Mouse (Mus musculus) yolk sac, embryonic 10.5 days (tissue): ENCODE measurements around the gene Ngrn.

Experiments
- DNase-seq: peaks from one replicate; pipeline ENCODE4 v3.0.0-alpha.2; 2017; ENCODE audit warnings: low spot score

The Ngrn gene

GRCm38 (mm10) chr7:80260625-80261371 lies at the start of gene Ngrn:
TSS of gene Ngrn (plus strand) at chr7:80261215.
- peak; percentile 90 for DNase-seq

DNA sequence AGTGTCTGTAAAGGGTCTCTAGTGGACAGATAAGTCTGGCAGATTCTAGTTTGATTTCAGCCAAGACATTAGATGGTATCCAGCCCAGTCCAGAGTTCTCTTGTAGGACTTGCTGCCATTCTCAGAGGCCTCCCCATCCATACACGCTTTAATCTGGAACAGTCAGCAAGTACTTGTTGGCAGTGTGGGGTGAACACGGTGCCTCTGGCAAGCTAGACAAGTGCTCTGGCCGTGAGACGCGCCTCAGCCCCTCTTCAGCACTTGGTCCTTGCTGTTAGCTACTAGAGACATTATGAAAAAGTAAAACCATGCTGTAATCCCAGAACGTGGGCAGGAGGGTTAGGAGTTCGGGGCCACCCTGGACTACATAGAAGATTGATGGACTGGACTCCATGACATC lies 47.4 kb upstream of the Ngrn start:
- no peak for DNase-seq

- no peak for DNase-seq
Observed at GRCm38 (mm10) chr7:80214459-80214858, 46.6 kb upstream of the Ngrn start.

- peak; percentile 45 for DNase-seq
Observed at GRCm38 (mm10) chr7:80215398-80215797, 45.6 kb upstream of the Ngrn start.

GRCm38 (mm10) chr7:80216566-80216965 lies 44.4 kb upstream of the Ngrn start:
- no peak for DNase-seq

DNA sequence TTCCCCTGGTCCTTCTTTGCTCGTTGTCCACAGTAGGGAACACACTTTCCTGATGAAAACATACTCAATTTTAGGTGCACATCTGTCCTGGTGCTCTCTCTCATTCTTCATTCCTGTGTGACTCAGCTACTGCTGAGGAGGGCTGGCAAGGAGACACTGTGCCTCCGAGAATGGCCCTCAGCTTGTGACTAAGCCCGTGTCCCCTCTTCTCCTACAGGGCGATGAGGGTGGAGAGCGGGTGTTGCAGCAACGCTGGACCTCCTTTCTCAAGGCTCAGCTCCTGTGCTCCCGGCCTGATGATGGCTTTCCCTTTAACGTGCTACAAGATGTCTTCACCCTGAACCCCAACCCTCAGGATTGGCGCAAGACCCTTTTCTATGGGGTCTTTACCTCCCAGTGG lies 42.3 kb upstream of the Ngrn start:
- no peak for DNase-seq

DNA sequence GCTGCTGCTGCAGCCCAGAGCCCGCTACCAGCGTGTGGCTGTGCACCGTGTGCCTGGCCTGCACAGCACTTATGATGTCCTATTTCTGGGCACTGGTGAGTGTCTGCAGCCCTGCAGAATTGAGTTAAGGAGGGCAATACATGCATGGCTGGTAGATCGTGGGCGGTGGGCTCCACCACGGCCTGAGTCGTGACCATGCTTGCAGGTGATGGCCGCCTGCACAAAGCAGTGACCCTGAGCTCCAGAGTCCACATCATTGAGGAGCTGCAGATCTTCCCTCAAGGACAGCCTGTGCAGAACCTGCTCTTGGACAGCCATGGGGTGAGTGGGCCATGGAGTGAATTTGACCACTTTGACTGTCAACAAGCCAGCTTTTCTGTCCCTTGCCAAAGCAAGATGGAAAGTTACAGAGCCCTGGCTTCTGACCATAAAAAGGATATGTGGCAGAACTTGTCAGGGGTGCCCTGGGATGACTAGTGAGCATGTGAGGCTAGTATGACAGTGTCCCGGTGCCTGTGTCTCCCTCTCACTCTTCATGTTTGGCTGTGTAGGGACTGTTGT lies 40.7 kb upstream of the Ngrn start:
- no peak for DNase-seq

DNA sequence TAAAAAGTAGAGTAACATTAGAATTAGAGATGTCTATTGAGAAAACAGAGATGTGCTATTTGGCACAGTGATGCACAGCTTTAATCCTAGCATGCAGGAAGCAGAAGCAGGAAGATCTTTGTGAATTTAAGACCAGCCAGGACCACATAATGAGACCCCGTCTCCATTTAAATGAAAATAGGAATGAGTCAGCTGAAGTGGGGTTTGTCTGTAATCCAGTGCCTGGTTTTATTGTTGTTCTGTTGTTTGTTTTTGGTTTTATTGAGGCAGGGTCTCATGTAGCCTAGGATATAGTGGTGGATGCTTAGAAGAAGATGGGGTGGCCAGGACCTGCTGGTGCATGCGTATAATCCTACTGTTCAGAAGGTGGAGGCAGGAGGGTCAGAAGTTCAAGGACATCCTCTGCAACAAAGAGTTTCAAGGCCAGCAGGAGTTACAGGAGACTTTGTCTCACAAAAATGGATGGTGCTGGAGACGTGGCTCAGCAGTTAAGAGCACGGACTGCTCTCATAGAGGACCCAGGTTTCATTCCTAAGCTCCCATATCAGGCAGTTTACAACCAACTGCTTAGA lies 39.8 kb upstream of the Ngrn start:
- no peak for DNase-seq

GRCm38 (mm10) chr7:80227065-80227464 lies 34.0 kb upstream of the Ngrn start:
- no peak for DNase-seq

GRCm38 (mm10) chr7:80230196-80230595 lies 30.8 kb upstream of the Ngrn start:
- DNase-seq, result no peak

- peak; percentile 86 for DNase-seq
Observed at GRCm38 (mm10) chr7:80231971-80232488, 29.0 kb upstream of the Ngrn start.

DNA sequence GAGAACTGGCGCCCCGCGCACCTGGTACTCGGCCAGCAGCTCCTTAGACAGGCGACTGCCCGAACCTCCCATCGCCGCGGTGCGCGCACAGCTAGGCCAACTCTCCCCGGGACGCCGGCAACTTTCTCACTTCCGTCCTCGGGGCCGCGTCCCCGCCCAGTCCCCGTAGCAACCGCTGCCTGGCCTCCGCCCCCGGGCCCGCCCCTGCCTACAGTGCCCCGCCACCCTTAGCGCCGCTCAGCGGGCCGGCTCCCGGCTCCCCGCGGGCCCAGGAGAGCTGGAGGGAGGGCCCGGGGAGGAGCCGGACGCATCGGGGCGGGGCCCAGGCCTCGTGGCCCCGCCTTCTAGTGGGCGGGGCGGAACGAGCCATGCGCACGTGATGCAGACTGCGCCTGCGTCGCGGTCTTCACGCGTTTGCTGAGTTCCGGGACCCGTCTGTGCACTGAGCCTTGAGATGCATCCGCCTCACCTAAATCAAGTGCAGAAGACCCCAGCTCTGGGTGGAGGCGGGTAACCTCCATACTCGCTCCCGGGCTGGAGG lies 28.5 kb upstream of the Ngrn start, which contains the start of the genes Cib1 and Gdpgp1:
Cib1 (minus strand) TSS at position 325 of the 541 bp plus-strand sequence.
Gdpgp1 (plus strand) TSS at position 377 of the 541 bp plus-strand sequence.
- DNase-seq, result peak; percentile 98

- no peak for DNase-seq
Observed at GRCm38 (mm10) chr7:80233799-80234198, 27.2 kb upstream of the Ngrn start.

DNA sequence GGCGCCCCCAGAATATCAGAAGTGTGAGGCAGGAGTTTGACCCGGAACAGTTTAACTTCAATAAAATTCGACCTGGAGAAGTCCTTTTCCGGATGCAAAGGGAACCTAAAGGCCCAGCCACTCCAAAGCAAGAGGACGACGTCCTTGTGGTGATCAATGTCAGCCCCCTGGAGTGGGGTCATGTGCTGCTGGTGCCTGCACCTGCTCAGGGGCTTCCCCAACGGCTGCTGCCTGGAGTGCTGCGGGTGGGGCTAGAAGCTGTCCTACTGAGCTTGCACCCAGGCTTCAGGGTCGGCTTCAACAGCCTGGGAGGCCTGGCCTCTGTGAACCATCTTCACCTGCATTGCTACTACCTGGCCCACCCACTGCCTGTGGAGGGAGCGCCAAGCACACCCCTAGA lies 22.5 kb upstream of the Ngrn start:
- no peak for DNase-seq

DNA sequence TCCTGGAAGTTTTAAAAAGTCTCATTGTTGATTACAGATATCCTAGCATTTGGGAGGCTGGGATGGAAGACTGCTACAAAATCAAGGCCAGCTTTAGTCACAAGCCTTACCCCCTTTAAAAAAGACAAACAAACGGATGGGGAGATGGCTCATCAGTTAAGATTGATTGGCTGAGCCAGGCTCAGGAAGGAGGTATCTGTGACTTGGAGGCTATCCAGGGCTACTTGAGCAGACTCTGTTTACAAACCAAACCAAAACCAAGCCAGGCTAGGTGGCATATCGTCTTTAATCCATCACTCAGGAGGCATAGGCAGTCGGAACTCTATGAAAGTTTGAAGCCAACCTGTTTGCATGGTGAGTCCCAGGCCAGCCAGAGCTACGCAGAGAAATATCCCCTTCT lies 19.4 kb upstream of the Ngrn start:
- no peak for DNase-seq

DNA sequence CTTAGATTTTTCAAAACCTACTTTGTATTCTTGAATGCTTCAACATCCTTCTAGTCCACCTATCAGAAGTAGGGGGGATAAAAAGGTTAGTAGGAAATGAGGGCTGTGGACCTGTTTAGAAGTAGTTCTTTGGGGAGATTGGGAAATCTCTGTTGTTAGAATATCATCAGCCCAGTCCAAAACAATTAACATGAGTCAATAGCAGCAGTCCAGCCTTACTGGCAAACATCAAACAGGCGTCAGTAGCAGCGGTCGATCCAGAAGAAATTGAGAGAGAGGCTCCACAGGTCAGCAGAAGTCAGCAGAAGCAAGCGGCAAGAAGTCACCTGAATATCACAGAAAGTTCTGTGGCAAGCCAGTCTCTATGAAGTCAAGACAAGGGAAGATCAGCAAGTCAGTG lies 16.2 kb upstream of the Ngrn start:
- no peak for DNase-seq

- peak; percentile 97 for DNase-seq
Observed at GRCm38 (mm10) chr7:80246148-80246721, 14.8 kb upstream of the Ngrn start, which contains the start of gene Ttll13. TSS of gene Ttll13 (plus strand) at chr7:80246376.

DNA sequence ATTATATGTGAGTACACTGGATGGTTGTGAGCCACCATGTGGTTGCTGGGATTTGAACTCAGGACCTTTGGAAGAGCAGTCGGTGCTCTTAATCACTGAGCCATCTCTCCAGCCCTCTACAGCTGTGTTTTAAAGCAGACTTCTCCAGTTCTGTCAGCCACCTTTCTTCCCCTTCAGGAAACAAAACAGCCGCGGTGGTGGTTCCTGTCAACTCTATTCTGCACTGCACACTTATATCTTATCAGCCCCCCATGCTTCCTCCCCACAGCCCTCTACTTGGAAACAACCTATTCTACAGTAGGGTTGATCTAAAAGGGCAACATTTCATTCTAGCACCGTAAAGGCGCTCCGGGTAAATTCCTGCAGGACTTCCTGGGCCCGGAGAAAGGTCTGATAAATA lies 14.2 kb upstream of the Ngrn start:
- DNase-seq, result no peak

DNA sequence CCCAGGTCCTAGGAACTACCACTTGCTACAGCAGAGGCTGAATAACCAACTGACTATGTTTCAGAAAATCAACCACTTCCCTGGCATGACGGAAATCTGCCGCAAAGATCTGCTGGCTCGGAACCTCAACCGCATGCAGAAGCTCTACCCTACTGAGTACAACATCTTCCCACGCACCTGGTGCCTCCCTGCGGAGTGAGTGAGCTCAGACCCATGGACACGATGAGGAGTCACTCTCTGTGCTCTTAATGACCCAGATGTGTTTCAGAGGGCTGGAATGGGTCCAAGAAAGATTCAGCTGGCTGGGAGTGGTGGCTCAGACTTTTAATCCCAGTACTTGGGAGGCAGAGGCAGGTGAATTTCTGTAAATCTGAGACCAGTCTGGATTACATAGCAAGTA lies 8.6 kb upstream of the Ngrn start:
- no peak for DNase-seq

GRCm38 (mm10) chr7:80252886-80253285 lies 8.1 kb upstream of the Ngrn start:
- no peak for DNase-seq

- DNase-seq, result no peak
Observed at GRCm38 (mm10) chr7:80255981-80256380, 5.0 kb upstream of the Ngrn start.

DNA sequence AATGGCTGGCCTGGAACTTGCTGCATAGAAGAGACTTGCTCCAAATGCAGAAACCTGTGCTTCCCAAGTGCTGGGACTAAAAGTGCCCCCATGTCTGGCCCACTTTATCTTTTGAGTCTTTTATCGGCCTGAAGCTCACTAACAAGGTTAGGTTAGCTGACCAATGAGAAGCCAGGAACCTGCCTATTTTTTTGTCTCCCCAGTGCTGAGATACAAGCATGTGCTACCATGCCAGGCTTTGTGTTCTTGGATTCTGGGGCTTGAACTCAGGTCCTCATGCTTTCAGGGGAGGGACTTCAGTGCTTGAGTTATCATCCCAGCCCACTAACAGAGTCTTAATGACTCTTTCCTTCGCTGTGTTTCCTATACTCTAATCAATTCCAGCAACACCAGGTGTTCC lies 3.3 kb upstream of the Ngrn start:
- DNase-seq, result no peak
